Mouse (Mus musculus): Measurements from ENCODE around the gene Ascl2.

GRCm38 (mm10) chr7:142937631-142938030 is 31.4 kb downstream of the Ascl2 start:
- TF ChIP-seq POLR2A (IDR thresholded peaks at IDR 0.05; ENCODE audit: borderline replicate concordance, insufficient read depth, low read length) = no peak
- no peak for TF ChIP-seq CTCF (IDR thresholded peaks at IDR 0.05; ENCODE audit: borderline replicate concordance, insufficient read depth, low read depth, low read length)
